In the genomic region with DNA sequence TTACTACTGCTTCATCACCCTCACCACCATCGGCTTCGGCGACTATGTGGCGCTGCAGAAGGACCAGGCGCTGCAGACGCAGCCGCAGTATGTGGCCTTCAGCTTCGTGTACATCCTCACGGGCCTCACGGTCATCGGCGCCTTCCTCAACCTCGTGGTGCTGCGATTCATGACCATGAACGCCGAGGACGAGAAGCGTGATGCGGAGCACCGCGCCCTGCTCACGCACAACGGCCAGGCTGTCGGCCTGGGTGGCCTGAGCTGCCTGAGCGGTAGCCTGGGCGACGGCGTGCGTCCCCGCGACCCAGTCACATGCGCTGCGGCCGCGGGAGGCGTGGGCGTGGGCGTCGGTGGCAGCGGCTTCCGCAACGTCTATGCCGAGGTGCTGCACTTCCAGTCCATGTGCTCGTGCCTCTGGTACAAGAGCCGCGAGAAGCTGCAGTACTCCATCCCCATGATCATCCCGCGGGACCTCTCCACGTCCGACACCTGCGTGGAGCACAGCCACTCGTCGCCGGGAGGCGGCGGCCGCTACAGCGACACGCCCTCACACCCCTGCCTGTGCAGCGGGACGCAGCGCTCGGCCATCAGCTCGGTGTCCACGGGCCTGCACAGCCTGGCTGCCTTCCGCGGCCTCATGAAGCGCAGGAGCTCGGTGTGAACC, we compare ENCODE assay signal across 9 mouse cellular contexts. TPM values are rescaled to one million over a fixed set of nuclear protein-coding genes. Genes with fewer than 3 reads are reported as not detected.
A peak's percentile ranks its signal among the peaks of the same experiment; 100 is the strongest.
DNase-seq lines count a peak whose midpoint lies in the region; ATAC-seq and TF ChIP-seq lines count a peak whose summit lies in the region.
"Had no signal": no experiment of that assay in that cellular context is flagged by ENCODE, and none has a peak within 500 bp of the region (broad histone marks: within the 10 kb centered on the region; RNA-seq: fewer than 3 reads in every experiment).

No protein-coding gene starts in this region.

- ATAC-seq in CD4-positive, CD25-positive, alpha-beta regulatory T cell, adult 4 months, result peak; percentile 49
- peak; percentile 12; the same call in 1 of the 2 replicates for ATAC-seq in embryonic facial prominence, embryonic 15.5 days (ENCODE audit: insufficient number of reproducible peaks, low FRiP score, low TSS enrichment, low read depth)
- no peak for ATAC-seq in intestine, postnatal 0 days

- no peak overlapping the region for H3K27ac ChIP-seq in embryonic facial prominence, embryonic 15.5 days (replicated peaks)
- H3K27ac ChIP-seq in intestine, postnatal 0 days (ENCODE audit: low read depth, low read length), result no peak overlapping the region
- H3K27ac ChIP-seq in spleen, adult 2 months (ENCODE audit: insufficient read depth, low read length), result no peak overlapping the region

- peak overlapping the region; percentile 26 for H3K9ac ChIP-seq in embryonic facial prominence, embryonic 15.5 days
- H3K9ac ChIP-seq in intestine, postnatal 0 days (ENCODE audit: low read depth, low read length), result no peak overlapping the region

- peaks cover 16% of the 10 kb centered on the region for H3K4me1 ChIP-seq in embryonic facial prominence, embryonic 15.5 days
- peaks cover 4% of the 10 kb centered on the region; the same call in 1 of the 2 replicates for H3K4me1 ChIP-seq in intestine, postnatal 0 days (replicated peaks; ENCODE audit: control insufficient read depth, insufficient read depth, low read length)
- peaks cover 10% of the 10 kb centered on the region; the same call in 1 of the 2 replicates for H3K4me1 ChIP-seq in spleen, adult 2 months (ENCODE audit: control insufficient read depth, insufficient read depth, insufficient read length)

- no peak for TF ChIP-seq POLR2A in spleen, adult 2 months (IDR thresholded peaks at IDR 0.05; ENCODE audit: low read depth, low read length)

- peaks cover 25% of the 10 kb centered on the region for H3K27me3 ChIP-seq in embryonic facial prominence, embryonic 15.5 days
- peaks cover 28% of the 10 kb centered on the region for H3K27me3 ChIP-seq in intestine, postnatal 0 days (replicated peaks; ENCODE audit: control insufficient read depth, insufficient read depth, low read length)
- H3K27me3 ChIP-seq in spleen, adult 2 months (ENCODE audit: control insufficient read depth, insufficient read depth, low read length), result 0 out of 2 replicates have a peak, but pooled peaks cover 4% of the 10 kb centered on the region

- peak; percentile 50 for DNase-seq in cerebellum, postnatal 14 days
- DNase-seq in cerebellum, adult 11 months, result no peak
- DNase-seq in lung, postnatal 4 days, result peak; percentile 48 to 66
- DNase-seq in spleen, adult 2 months (ENCODE audit: low read depth in 1 of 2, low spot score in 2 of 2), result peak; percentile 9 to 48
- DNase-seq in adipocyte (ENCODE audit: low spot score), result no peak

- H3K36me3 ChIP-seq in embryonic facial prominence, embryonic 15.5 days, result no peaks in the 10 kb centered on the region
- no peaks in the 10 kb centered on the region; the same call in 1 of the 2 replicates for H3K36me3 ChIP-seq in intestine, postnatal 0 days (ENCODE audit: control insufficient read depth, insufficient read depth)
- H3K36me3 ChIP-seq in spleen, adult 2 months (ENCODE audit: control insufficient read depth, insufficient read depth, low read length), result no peaks in the 10 kb centered on the region
- H3K36me3 ChIP-seq: G1E had no signal

- no peaks in the 10 kb centered on the region for H3K9me3 ChIP-seq in embryonic facial prominence, embryonic 15.5 days (replicated peaks)
- H3K9me3 ChIP-seq in intestine, postnatal 0 days (ENCODE audit: control insufficient read depth), result no peaks in the 10 kb centered on the region
- H3K9me3 ChIP-seq: G1E had no signal

- TF ChIP-seq CTCF in intestine, postnatal 0 days (IDR thresholded peaks at IDR 0.05; ENCODE audit: low read depth), result peak; percentile 27
- TF ChIP-seq CTCF in spleen, adult 2 months (IDR thresholded peaks at IDR 0.05; ENCODE audit: extremely low read depth, insufficient read depth, insufficient read length, insufficient replicate concordance), result no peak

- H3K4me2 ChIP-seq in embryonic facial prominence, embryonic 15.5 days (replicated peaks), result peak overlapping the region; percentile 96
- peak overlapping the region; percentile 54 for H3K4me2 ChIP-seq in intestine, postnatal 0 days (replicated peaks; ENCODE audit: low read depth)

- WGBS in embryonic facial prominence, embryonic 15.5 days, result 2% methylated on average over 69 of the region's 69 CpGs
- WGBS in intestine, postnatal 0 days, result 16% methylated on average over 67 of the region's 69 CpGs
- WGBS in spleen, adult 2 months, result 12% methylated on average over 69 of the region's 69 CpGs

- peak overlapping the region; percentile 49 for H3K4me3 ChIP-seq in embryonic facial prominence, embryonic 15.5 days (replicated peaks)
- H3K4me3 ChIP-seq in intestine, postnatal 0 days (ENCODE audit: low read depth, low read length), result peak overlapping the region; percentile 34
- H3K4me3 ChIP-seq in spleen, adult 2 months (ENCODE audit: extremely low read depth, insufficient read depth, insufficient read length), result peak overlapping the region; percentile 46; the same call in 1 of the 2 replicates

RNA-seq across cellular contexts. Expression of gene Slc35f6, which starts 25.4 kb away (rescaled TPM):
- polyA plus RNA-seq in CD4-positive, CD25-positive, alpha-beta regulatory T cell, adult 4 months (2017; shearing (Covaris generic)), result 10 to 100 TPM; 18.0 to 22.7 TPM
- 30.2 and 30.3 TPM in 2 replicates for polyA plus RNA-seq in embryonic facial prominence, embryonic 15.5 days (2015; fragmentation: Nextera tagmentation; extraction: Ambion mirVana)
- 71.6 and 79.4 TPM in 2 replicates for polyA plus RNA-seq in intestine, postnatal 0 days (2015; fragmentation: Nextera tagmentation; extraction: Ambion mirVana)
- polyA plus RNA-seq in spleen, adult 2 months (2012; rRNA removed), result 56.6 and 78.5 TPM in 2 replicates

RNA-seq across cellular contexts. Expression of gene Kcnk3, which starts 34.3 kb away (rescaled TPM):
- polyA plus RNA-seq in CD4-positive, CD25-positive, alpha-beta regulatory T cell, adult 4 months (2017; shearing (Covaris generic)), result under 1 TPM in 1 of 2 experiments, not detected in 1; 0.47 TPM
- polyA plus RNA-seq in embryonic facial prominence, embryonic 15.5 days (2015; fragmentation: Nextera tagmentation; extraction: Ambion mirVana), result 0.70 and 1.3 TPM in 2 replicates
- polyA plus RNA-seq in intestine, postnatal 0 days (2015; fragmentation: Nextera tagmentation; extraction: Ambion mirVana), result 7.3 and 8.1 TPM in 2 replicates
- 7.9 and 8.6 TPM in 2 replicates for polyA plus RNA-seq in spleen, adult 2 months (2012; rRNA removed)
- polyA plus RNA-seq: G1E had no signal

RNA-seq across cellular contexts. Expression of gene Cenpa, which starts 44.3 kb away (rescaled TPM):
- polyA plus RNA-seq in CD4-positive, CD25-positive, alpha-beta regulatory T cell, adult 4 months (2017; shearing (Covaris generic)), result 10 to 100 TPM; 45.4 to 60.5 TPM
- 216 and 218 TPM in 2 replicates for polyA plus RNA-seq in embryonic facial prominence, embryonic 15.5 days (2015; fragmentation: Nextera tagmentation; extraction: Ambion mirVana)
- 62.0 and 79.2 TPM in 2 replicates for polyA plus RNA-seq in intestine, postnatal 0 days (2015; fragmentation: Nextera tagmentation; extraction: Ambion mirVana)
- 47.7 and 56.4 TPM in 2 replicates for polyA plus RNA-seq in spleen, adult 2 months (2012; rRNA removed)

Comparison
In these comparisons a context has a peak if more than half of its experiments do, and no peak if none do; other contexts are left out.
1. DNase-seq: peak in cerebellum, postnatal 14 days (2 of 2), lung, postnatal 4 days (2 of 2) and spleen, adult 2 months (2 of 2); none in cerebellum, adult 11 months (single experiment) and adipocyte (single experiment).
2. Peak in every context shown above with its lines, with median percentiles within 50 percentile points of each other: H3K4me3 ChIP-seq.